Mouse (Mus musculus): ENCODE measurements around the gene Hirip3. TPM values are rescaled to one million over a fixed set of nuclear protein-coding genes. Genes with fewer than 3 reads are reported as not detected.
A peak's percentile ranks its signal among the peaks of the same experiment; 100 is the strongest.

Hirip3 gene
- 19.9 and 26.7 TPM in 2 replicates for polyA plus RNA-seq (2014; fragmentation: Nextera tagmentation; extraction: Ambion mirVana)

DNA sequence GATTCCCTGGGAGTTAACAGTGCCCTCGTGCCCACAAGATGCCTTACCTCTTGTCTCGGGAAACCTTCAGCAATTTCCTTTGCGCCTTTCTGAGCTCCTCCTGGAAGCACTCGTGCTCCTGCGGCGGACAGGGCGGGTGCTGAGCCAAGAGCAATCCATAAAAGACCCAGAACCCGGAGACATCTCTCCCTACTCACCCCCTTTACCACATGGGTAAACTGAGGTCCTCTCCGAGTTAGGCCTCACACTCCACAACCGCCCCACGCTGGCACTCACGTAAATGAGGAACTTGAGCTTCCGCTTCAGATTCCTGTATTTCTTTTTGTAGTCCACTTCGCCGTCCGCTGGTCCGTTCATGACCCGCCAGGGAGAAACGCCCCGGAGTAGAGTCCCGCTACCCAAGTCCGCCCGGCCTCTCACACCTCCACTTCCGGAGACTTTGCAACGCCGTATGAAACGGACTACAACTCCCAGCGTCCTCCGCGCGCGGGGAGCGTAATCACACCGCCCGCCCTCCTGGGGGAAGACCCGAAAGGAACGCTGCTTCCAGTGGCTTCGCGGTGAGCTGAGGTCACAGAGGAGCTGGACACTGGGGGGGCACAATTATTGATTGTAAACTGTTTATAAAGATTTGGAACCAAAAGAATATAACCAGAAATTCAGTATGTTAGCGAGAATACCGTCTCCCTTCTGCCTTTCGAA lies at the start of gene Hirip3:
Gene Hirip3, plus strand, starts transcription at position 544 of the 702 bp plus-strand sequence.
- peak within 1 kb of the TSS; percentile 73 for H3K4me3 ChIP-seq (ENCODE audit: low read depth, low read length)
- peaks cover 66% of the 10 kb centered on the region for H3K36me3 ChIP-seq (ENCODE audit: insufficient read depth)
- peaks cover 7% of the 10 kb centered on the region for H3K4me1 ChIP-seq (ENCODE audit: insufficient read depth)
- no peaks in the 10 kb centered on the region for H3K27me3 ChIP-seq (ENCODE audit: insufficient read depth, low read length)
- TF ChIP-seq CTCF (IDR thresholded peaks at IDR 0.05; ENCODE audit: low read depth) = no peak
- H3K9ac ChIP-seq = peak within 1 kb of the TSS; percentile 80
- peak; percentile 98 for DNase-seq
- no peaks in the 10 kb centered on the region for H3K9me3 ChIP-seq (ENCODE audit: low read depth, low read length)
- peak within 1 kb of the TSS; percentile 84 for H3K27ac ChIP-seq (ENCODE audit: low read depth)
- peak within 1 kb of the TSS; percentile 77 for H3K4me2 ChIP-seq
- WGBS = 1% methylated on average over 42 of the region's 42 CpGs
- peak; percentile 92 for ATAC-seq (ENCODE audit: insufficient read depth)

GRCm38 (mm10) chr7:126815726-126816222 lies 46.0 kb upstream of the Hirip3 start:
- WGBS = 51% methylated on average over 8 of the region's 8 CpGs
- Histone ChIP-seq H3K9me3 (ENCODE audit: low read depth, low read length) (no peaks in the 10 kb centered on the region), H3K27ac (ENCODE audit: low read depth) (no peak overlapping the region), H3K4me1 (ENCODE audit: insufficient read depth) (no peaks in the 10 kb centered on the region), H3K9ac (no peak overlapping the region), H3K27me3 (ENCODE audit: insufficient read depth, low read length) (no peaks in the 10 kb centered on the region), H3K36me3 (ENCODE audit: insufficient read depth) (no peaks in the 10 kb centered on the region), H3K4me2 (no peak overlapping the region), H3K4me3 (ENCODE audit: low read depth, low read length) (no peak overlapping the region)
- TF ChIP-seq CTCF (IDR thresholded peaks at IDR 0.05; ENCODE audit: low read depth) = no peak
- DNase-seq (no peak), ATAC-seq (ENCODE audit: insufficient read depth) (no peak)

- no peak for ATAC-seq (ENCODE audit: insufficient read depth)
- Histone ChIP-seq H3K4me1 (ENCODE audit: insufficient read depth) (no peaks in the 10 kb centered on the region), H3K4me3 (ENCODE audit: low read depth, low read length) (no peak overlapping the region), H3K36me3 (ENCODE audit: insufficient read depth) (no peaks in the 10 kb centered on the region), H3K9me3 (ENCODE audit: low read depth, low read length) (no peaks in the 10 kb centered on the region), H3K9ac (no peak overlapping the region), H3K4me2 (no peak overlapping the region), H3K27ac (ENCODE audit: low read depth) (no peak overlapping the region), H3K27me3 (ENCODE audit: insufficient read depth, low read length) (no peaks in the 10 kb centered on the region)
- WGBS = 75% methylated on average over 8 of the region's 8 CpGs
- DNase-seq = peak; percentile 25
- TF ChIP-seq CTCF (IDR thresholded peaks at IDR 0.05; ENCODE audit: low read depth) = no peak
These were observed 45.3 kb upstream of the Hirip3 start for GRCm38 (mm10) chr7:126816494-126816893.

- no peaks in the 10 kb centered on the region for H3K9me3 ChIP-seq (ENCODE audit: low read depth, low read length)
- H3K4me2 ChIP-seq = no peak overlapping the region
- no peaks in the 10 kb centered on the region for H3K4me1 ChIP-seq (ENCODE audit: insufficient read depth)
- WGBS = 70% methylated on average over 7 of the region's 7 CpGs
- no peak overlapping the region for H3K9ac ChIP-seq
- H3K36me3 ChIP-seq (ENCODE audit: insufficient read depth) = no peaks in the 10 kb centered on the region
- no peak for TF ChIP-seq CTCF (IDR thresholded peaks at IDR 0.05; ENCODE audit: low read depth)
- no peak overlapping the region for H3K27ac ChIP-seq (ENCODE audit: low read depth)
- H3K4me3 ChIP-seq (ENCODE audit: low read depth, low read length) = no peak overlapping the region
- ATAC-seq (ENCODE audit: insufficient read depth) = no peak
- no peak for DNase-seq
- H3K27me3 ChIP-seq (ENCODE audit: insufficient read depth, low read length) = peaks cover 7% of the 10 kb centered on the region
These were observed 44.2 kb upstream of the Hirip3 start for GRCm38 (mm10) chr7:126817595-126817994.

GRCm38 (mm10) chr7:126818818-126819217 lies 43.0 kb upstream of the Hirip3 start:
- no peak overlapping the region for H3K4me3 ChIP-seq (ENCODE audit: low read depth, low read length)
- no peaks in the 10 kb centered on the region for H3K36me3 ChIP-seq (ENCODE audit: insufficient read depth)
- peak; percentile 35 for TF ChIP-seq CTCF (IDR thresholded peaks at IDR 0.05; ENCODE audit: low read depth)
- no peaks in the 10 kb centered on the region for H3K4me1 ChIP-seq (ENCODE audit: insufficient read depth)
- DNase-seq (no peak), ATAC-seq (ENCODE audit: insufficient read depth) (no peak)
- H3K9ac ChIP-seq = no peak overlapping the region
- H3K27ac ChIP-seq (ENCODE audit: low read depth) = no peak overlapping the region
- WGBS = 16% methylated on average over 1 of the region's 1 CpGs
- H3K9me3 ChIP-seq (ENCODE audit: low read depth, low read length) = no peaks in the 10 kb centered on the region
- H3K4me2 ChIP-seq = no peak overlapping the region
- peaks cover 15% of the 10 kb centered on the region for H3K27me3 ChIP-seq (ENCODE audit: insufficient read depth, low read length)

DNA sequence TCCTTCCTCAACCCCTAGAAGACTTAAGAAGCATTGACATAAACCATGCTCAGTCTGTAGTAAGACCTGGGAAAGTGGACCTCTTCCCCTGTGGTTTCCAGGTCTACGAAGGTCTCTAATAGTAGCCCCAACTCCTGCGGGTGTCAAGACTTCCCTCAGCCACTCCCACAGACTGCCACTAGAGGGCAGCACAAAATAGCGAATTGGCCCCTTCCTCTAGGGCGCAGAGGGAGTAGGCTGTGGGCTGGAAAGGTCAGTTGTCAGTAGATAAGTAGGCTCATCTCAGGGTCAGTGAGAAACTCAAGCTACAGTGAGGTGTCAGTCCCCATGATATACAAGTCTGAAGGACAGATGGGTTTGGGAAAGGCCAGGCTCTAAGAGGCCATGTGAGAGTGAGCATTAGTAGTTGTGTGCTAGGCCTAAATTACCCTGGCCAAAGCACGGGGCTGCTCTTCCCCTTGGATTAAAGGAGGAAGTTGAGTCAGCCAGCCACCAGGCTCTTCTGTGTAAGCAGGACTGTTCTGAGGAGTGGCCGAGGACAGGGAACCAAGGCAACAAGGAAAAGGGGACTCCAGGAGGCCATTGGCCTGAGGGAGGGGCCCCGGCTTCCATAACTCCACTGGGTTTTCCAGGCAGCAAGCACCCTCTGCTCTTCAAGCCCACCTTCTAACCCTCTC lies 39.8 kb upstream of the Hirip3 start:
- H3K27me3 ChIP-seq (ENCODE audit: insufficient read depth, low read length) = peaks cover 22% of the 10 kb centered on the region
- no peaks in the 10 kb centered on the region for H3K4me1 ChIP-seq (ENCODE audit: insufficient read depth)
- TF ChIP-seq CTCF (IDR thresholded peaks at IDR 0.05; ENCODE audit: low read depth) = peak; percentile 96
- ATAC-seq (ENCODE audit: insufficient read depth) (peak; percentile 52), DNase-seq (peak; percentile 92)
- H3K36me3 ChIP-seq (ENCODE audit: insufficient read depth) = no peaks in the 10 kb centered on the region
- WGBS = 25% methylated on average over 7 of the region's 7 CpGs
- H3K4me3 ChIP-seq (ENCODE audit: low read depth, low read length) = no peak overlapping the region
- H3K9ac ChIP-seq = no peak overlapping the region
- H3K9me3 ChIP-seq (ENCODE audit: low read depth, low read length) = no peaks in the 10 kb centered on the region
- H3K4me2 ChIP-seq = no peak overlapping the region
- H3K27ac ChIP-seq (ENCODE audit: low read depth) = no peak overlapping the region

DNA sequence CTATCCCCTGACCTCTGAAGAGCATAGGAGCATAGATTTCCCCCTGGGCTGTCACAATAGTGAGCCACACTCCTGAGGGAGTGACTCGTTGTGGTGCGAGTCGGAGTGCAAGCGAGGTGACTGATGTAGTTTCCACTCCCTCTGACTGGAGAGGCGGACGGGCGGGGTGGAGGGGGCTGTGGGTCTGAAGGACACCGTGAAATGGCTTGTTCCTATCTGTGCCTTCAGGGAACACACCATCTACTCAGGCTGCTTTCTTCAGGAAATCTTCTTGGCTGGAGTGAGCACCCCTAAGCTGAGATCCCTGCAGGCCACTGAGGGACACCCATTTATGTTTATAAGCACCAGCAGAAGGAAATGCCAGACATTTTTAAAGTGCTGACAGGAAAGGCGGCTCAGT lies 39.0 kb upstream of the Hirip3 start:
- no peak overlapping the region for H3K27ac ChIP-seq (ENCODE audit: low read depth)
- DNase-seq (no peak), ATAC-seq (ENCODE audit: insufficient read depth) (no peak)
- no peak overlapping the region for H3K9ac ChIP-seq
- no peaks in the 10 kb centered on the region for H3K4me1 ChIP-seq (ENCODE audit: insufficient read depth)
- H3K36me3 ChIP-seq (ENCODE audit: insufficient read depth) = no peaks in the 10 kb centered on the region
- peak overlapping the region; percentile 57; the same call in 1 of the 2 replicates for H3K4me2 ChIP-seq
- peaks cover 22% of the 10 kb centered on the region for H3K27me3 ChIP-seq (ENCODE audit: insufficient read depth, low read length)
- H3K9me3 ChIP-seq (ENCODE audit: low read depth, low read length) = no peaks in the 10 kb centered on the region
- WGBS = 10% methylated on average over 9 of the region's 9 CpGs
- no peak for TF ChIP-seq CTCF (IDR thresholded peaks at IDR 0.05; ENCODE audit: low read depth)
- H3K4me3 ChIP-seq (ENCODE audit: low read depth, low read length) = peak overlapping the region; percentile 25; the same call in 1 of the 2 replicates
